Comparison of ENCODE assay signal across 20 mouse cellular contexts in genomic region chr6:119350703-119351198, GRCm38 (mm10). TPM values are rescaled to one million over a fixed set of nuclear protein-coding genes. Genes with fewer than 3 reads are reported as not detected.
"Had no signal": no experiment of that assay in that cellular context is flagged by ENCODE, and none has a peak within 500 bp of the region (broad histone marks: within the 10 kb centered on the region; RNA-seq: fewer than 3 reads in every experiment).

No protein-coding gene starts in this region.

- H3K27ac ChIP-seq: kidney, postnatal 0 days; limb, embryonic 13.5 days; midbrain, embryonic 12.5 days; neural tube, embryonic 15.5 days had no signal

- H3K4me2 ChIP-seq: limb, embryonic 13.5 days; liver, embryonic 11.5 days; lung, embryonic 14.5 days; midbrain, embryonic 12.5 days; neural tube, embryonic 15.5 days had no signal

- H3K9ac ChIP-seq: limb, embryonic 13.5 days; lung, embryonic 14.5 days; midbrain, embryonic 12.5 days; neural tube, embryonic 15.5 days had no signal

- H3K27me3 ChIP-seq: limb, embryonic 13.5 days; neural tube, embryonic 15.5 days had no signal

- H3K9me3 ChIP-seq: limb, embryonic 13.5 days; midbrain, embryonic 12.5 days; neural tube, embryonic 15.5 days had no signal

- H3K4me1 ChIP-seq: midbrain, embryonic 12.5 days had no signal

- DNase-seq: kidney, adult 11 months; kidney, adult 9 months; kidney, postnatal 36 days; layer of hippocampus, adult 9-11 months; lung, embryonic 14.5 days; lung, postnatal 10 days; lung, postnatal 4 days; retina, postnatal 1 day; right cerebral cortex, postnatal 4 days; spleen, adult 18-20 months; thymus, adult 18-20 months; thymus, postnatal 36 days had no signal

- H3K4me3 ChIP-seq: limb, embryonic 13.5 days; midbrain, embryonic 12.5 days; myocyte; neural tube, embryonic 15.5 days had no signal

RNA-seq across cellular contexts. Expression of gene Lrtm2, which starts 20.2 kb away (rescaled TPM):
- total RNA-seq: megakaryocyte, adult 5-6 weeks had no signal
- polyA plus RNA-seq: limb, embryonic 13.5 days; liver, embryonic 11.5 days; liver, embryonic 16.5 days had no signal
